Mouse (Mus musculus) limb, embryonic 14.5 days (tissue): Measurements from ENCODE around the gene Hipk4. TPM values are rescaled to one million over a fixed set of nuclear protein-coding genes. Genes with fewer than 3 reads are reported as not detected.

Source experiments
- ATAC-seq: fragments of 200-750 bp; cut with Nextera tagmentation; 2 replicates; pipeline ENCODE4 v1.8.0; 2017; ENCODE audit warnings: low read depth, moderate number of reproducible peaks, moderate TSS enrichment; ENCODE audit not compliant: low FRiP score
- DNase-seq: peaks from one replicate; pipeline ENCODE4 v3.0.0-alpha.2; 2015; ENCODE audit warnings: low spot score
- H3K27ac ChIP-seq: fragments of 300-500 bp; sonication (generic); replicated peaks from 2 replicates; pipeline ENCODE4 v1.5.1; 2014; ENCODE audit warnings: low read depth, mild to moderate bottlenecking, low read length, moderate library complexity, mixed read lengths
- H3K27me3 ChIP-seq: fragments of 300-500 bp; sonication (generic); 2 replicates; pipeline ENCODE4 v1.6.1; 2014; ENCODE audit warnings: low read length, mixed read lengths; ENCODE audit not compliant: control insufficient read depth, insufficient read depth
- H3K36me3 ChIP-seq: fragments of 300-500 bp; sonication (generic); 2 replicates; pipeline ENCODE4 v1.6.1; 2014; ENCODE audit warnings: mild to moderate bottlenecking, low read length, moderate library complexity, mixed read lengths; ENCODE audit not compliant: control insufficient read depth, insufficient read depth
- H3K4me1 ChIP-seq: fragments of 300-500 bp; sonication (generic); 2 replicates; pipeline ENCODE4 v1.6.1; 2014; ENCODE audit warnings: antibody characterized with exemption, low read length, mixed read lengths; ENCODE audit not compliant: control insufficient read depth, insufficient read depth
- H3K4me2 ChIP-seq: fragments of 300-500 bp; sonication (generic); replicated peaks from 2 replicates; pipeline ENCODE4 v1.6.1; 2014; ENCODE audit warnings: low read depth, mild to moderate bottlenecking, low read length, moderate library complexity; ENCODE audit not compliant: severe bottlenecking
- H3K4me3 ChIP-seq: fragments of 300-500 bp; sonication (generic); replicated peaks from 2 replicates; pipeline ENCODE4 v1.5.1; 2014; ENCODE audit warnings: low read length
- H3K9ac ChIP-seq: fragments of 300-500 bp; sonication (generic); 2 replicates; pipeline ENCODE4 v1.6.1; 2014; ENCODE audit warnings: mild to moderate bottlenecking, low read depth, low read length, moderate library complexity; ENCODE audit not compliant: severe bottlenecking
- H3K9me3 ChIP-seq: fragments of 300-500 bp; sonication (generic); 2 replicates; pipeline ENCODE4 v1.6.1; 2016; ENCODE audit warnings: low read length; ENCODE audit not compliant: control insufficient read depth
- POLR2A ChIP-seq: fragments of 200-500 bp; IDR thresholded peaks from 2 replicates; pipeline ENCODE4 v1.8.0; 2012; ENCODE audit warnings: inconsistent platforms, mild to moderate bottlenecking, moderate library complexity, borderline replicate concordance; ENCODE audit not compliant: insufficient read depth, insufficient read length; ENCODE audit errors: extremely low read depth
- WGBS: fragments of 180-500 bp; shearing (Covaris S2); extraction: QIAGEN DNeasy Blood & Tissue Kit; methylation state at CpG from one replicate; pipeline ENCODE4 v1.1.7; 2014; 5-methylcytosine and 5-hydroxymethylcytosine counted together
- polyA plus RNA-seq, 2 experiments: library from polyadenylated mRNA; depleted of rRNA in 1 of 2; stranded (reverse) in 1 of 2; unstranded in 1 of 2; fragments of >200 nt; fragmentation: Nextera tagmentation in 1 of 2; extraction: Ambion mirVana in 1 of 2; gene quantifications; 2 replicates each; pipeline versions ENCODE4 v1.2.1 to v1.2.3; 2012 to 2014

The Hipk4 gene
- polyA plus RNA-seq, 2 experiments, result 1.2 to 4.3 TPM

DNA sequence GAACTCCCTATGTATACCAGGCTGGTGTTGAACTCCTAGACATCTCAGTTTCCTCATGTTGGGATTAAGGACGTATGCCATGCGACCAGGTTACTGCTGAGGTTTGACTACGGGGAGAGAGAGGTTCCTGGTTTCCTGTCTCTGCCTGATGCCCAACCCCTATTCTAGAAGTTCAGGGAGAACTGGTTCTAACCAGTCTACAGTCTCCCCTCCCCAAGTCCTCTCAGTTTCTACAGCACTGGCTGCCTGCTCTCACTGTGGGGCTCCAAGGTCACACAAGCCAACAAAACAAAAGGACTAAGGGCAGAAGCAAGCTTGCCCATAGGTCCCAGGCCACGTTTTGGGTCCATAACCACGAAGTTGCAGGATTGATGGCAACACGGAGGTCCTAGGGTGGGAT, 26.5 kb downstream of the Hipk4 start:
- no peaks in the 10 kb centered on the region for H3K36me3 ChIP-seq
- H3K4me3 ChIP-seq, result no peak overlapping the region
- no peaks in the 10 kb centered on the region for H3K27me3 ChIP-seq
- TF ChIP-seq POLR2A, result no peak
- H3K4me2 ChIP-seq, result no peak overlapping the region
- ATAC-seq (no peak), DNase-seq (no peak)
- H3K9me3 ChIP-seq, result no peaks in the 10 kb centered on the region
- 71% methylated on average over 6 of the region's 6 CpGs for WGBS
- H3K27ac ChIP-seq, result no peak overlapping the region
- no peak overlapping the region for H3K9ac ChIP-seq
- H3K4me1 ChIP-seq, result peaks cover 4% of the 10 kb centered on the region; the same call in 1 of the 2 replicates

GRCm38 (mm10) chr7:27552070-27552469, 29.0 kb downstream of the Hipk4 start:
- DNase-seq (no peak), ATAC-seq (no peak)
- H3K9ac ChIP-seq, result peak overlapping the region; percentile 65
- no peaks in the 10 kb centered on the region for H3K9me3 ChIP-seq
- H3K4me2 ChIP-seq, result peak overlapping the region; percentile 52
- H3K27me3 ChIP-seq, result no peaks in the 10 kb centered on the region
- no peak for TF ChIP-seq POLR2A
- WGBS, result 57% methylated on average over 5 of the region's 5 CpGs
- H3K27ac ChIP-seq, result no peak overlapping the region
- H3K4me1 ChIP-seq, result peaks cover 4% of the 10 kb centered on the region; the same call in 1 of the 2 replicates
- H3K4me3 ChIP-seq, result peak overlapping the region; percentile 70
- peaks cover 13% of the 10 kb centered on the region for H3K36me3 ChIP-seq

DNA sequence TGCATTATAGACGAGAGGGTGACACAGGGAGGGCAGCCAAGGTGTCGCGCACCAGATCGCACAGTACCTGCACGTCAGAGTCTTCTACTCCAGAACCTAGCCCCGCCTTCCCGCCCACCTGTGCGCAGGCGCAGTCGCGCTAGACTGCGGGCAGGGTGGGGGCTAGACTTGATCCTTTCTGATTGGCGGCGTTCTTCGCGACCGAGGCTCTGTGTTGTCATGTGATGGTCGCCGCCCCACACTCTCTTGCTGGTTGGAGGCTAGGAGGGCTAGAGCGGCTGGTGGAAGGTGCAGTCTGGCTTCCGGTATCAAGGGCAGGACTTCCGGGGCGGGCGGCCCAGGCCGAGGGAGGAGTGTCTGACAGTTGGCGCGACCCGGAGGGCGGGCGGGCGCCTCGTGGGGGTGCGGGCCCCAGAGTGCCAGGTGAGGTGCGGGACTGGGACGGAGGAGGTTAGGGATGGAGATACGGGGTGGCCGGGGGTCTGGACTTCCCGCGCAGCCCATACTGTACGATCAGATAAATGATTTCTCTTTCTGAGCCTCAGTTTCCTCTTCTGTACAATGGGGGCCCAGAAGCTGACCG, 30.0 kb downstream of the Hipk4 start, which contains the start of the genes Pld3 and 2310022A10Rik:
Gene Pld3 (minus strand): TSS at position 288 of the 583 bp plus-strand sequence.
Gene 2310022A10Rik (plus strand): TSS at position 303 of the 583 bp plus-strand sequence.
- peak; percentile 97 for DNase-seq
- peak; percentile 66; the same call in 1 of the 2 replicates for TF ChIP-seq POLR2A
- peaks cover 4% of the 10 kb centered on the region; the same call in 1 of the 2 replicates for H3K4me1 ChIP-seq
- H3K36me3 ChIP-seq, result peaks cover 13% of the 10 kb centered on the region
- peak within 1 kb of the TSS; percentile 52 for H3K4me2 ChIP-seq
- peak within 1 kb of the TSS; percentile 70 for H3K4me3 ChIP-seq
- no peaks in the 10 kb centered on the region for H3K9me3 ChIP-seq
- no peaks in the 10 kb centered on the region for H3K27me3 ChIP-seq
- peak; percentile 100 for ATAC-seq
- 0% methylated on average over 37 of the region's 41 CpGs for WGBS
- peak within 1 kb of the TSS; percentile 65 for H3K9ac ChIP-seq
- H3K27ac ChIP-seq, result no peak within 1 kb of the TSS

- WGBS, result 66% methylated on average over 8 of the region's 8 CpGs
- Histone ChIP-seq H3K9me3 (no peaks in the 10 kb centered on the region), H3K4me2 (no peak overlapping the region), H3K36me3 (peaks cover 78% of the 10 kb centered on the region), H3K4me3 (no peak overlapping the region), H3K4me1 (no peaks in the 10 kb centered on the region), H3K27me3 (no peaks in the 10 kb centered on the region), H3K27ac (no peak overlapping the region; the same call in 1 of the 2 replicates), H3K9ac (no peak overlapping the region)
- peak; percentile 4 for DNase-seq
- no peak for TF ChIP-seq POLR2A
- peak; percentile 80 for ATAC-seq
Observed at GRCm38 (mm10) chr7:27560291-27560887, 37.3 kb downstream of the Hipk4 start.

DNA sequence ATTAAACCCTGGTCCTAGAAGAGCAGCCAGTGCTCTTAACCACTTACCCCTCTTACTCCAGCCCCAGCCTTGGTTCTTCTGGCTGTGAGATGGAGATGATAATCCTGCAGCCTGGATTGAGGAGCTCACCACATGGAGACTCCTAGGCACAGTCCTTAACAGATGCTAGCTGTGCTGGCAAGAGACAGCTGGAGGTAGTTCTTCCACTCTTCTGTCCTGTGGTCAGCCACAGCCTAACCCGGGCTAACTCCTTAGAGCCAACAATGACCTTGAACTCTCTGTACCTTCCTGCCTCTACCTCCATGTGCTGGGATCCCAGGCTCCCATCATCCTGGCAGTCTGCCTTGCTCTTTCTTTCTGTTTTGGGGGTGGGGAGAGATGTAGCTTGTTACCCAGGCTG, 37.9 kb downstream of the Hipk4 start:
- Histone ChIP-seq H3K9ac (no peak overlapping the region), H3K4me1 (no peaks in the 10 kb centered on the region), H3K36me3 (peaks cover 75% of the 10 kb centered on the region), H3K9me3 (no peaks in the 10 kb centered on the region), H3K27me3 (no peaks in the 10 kb centered on the region), H3K4me3 (no peak overlapping the region), H3K4me2 (no peak overlapping the region), H3K27ac (no peak overlapping the region; the same call in 1 of the 2 replicates)
- no peak for DNase-seq
- WGBS, result 92% methylated on average over 1 of the region's 1 CpGs
- no peak for TF ChIP-seq POLR2A
- ATAC-seq, result no peak
